Mouse (Mus musculus) layer of hippocampus, postnatal 25 days (tissue): ENCODE results near the gene Fdx1l. TPM values are rescaled to one million over a fixed set of nuclear protein-coding genes. Genes with fewer than 3 reads are reported as not detected.

Experiments used
- DNase-seq, 2 experiments: peaks; one replicate each; pipeline ENCODE4 v3.0.0; 2022; ENCODE audit warnings: mixed read lengths in 2 of 2, low spot score in 1 of 2; ENCODE audit errors: extremely low spot score in 1 of 2
- total RNA-seq, 2 experiments: library from RNA; stranded (reverse); gene quantifications; 2 replicates each; pipeline ENCODE4 v1.2.3; 2021

Gene Fdx1l
- total RNA-seq, result 10 to 100 TPM; 67.2 to 68.2 TPM

DNA sequence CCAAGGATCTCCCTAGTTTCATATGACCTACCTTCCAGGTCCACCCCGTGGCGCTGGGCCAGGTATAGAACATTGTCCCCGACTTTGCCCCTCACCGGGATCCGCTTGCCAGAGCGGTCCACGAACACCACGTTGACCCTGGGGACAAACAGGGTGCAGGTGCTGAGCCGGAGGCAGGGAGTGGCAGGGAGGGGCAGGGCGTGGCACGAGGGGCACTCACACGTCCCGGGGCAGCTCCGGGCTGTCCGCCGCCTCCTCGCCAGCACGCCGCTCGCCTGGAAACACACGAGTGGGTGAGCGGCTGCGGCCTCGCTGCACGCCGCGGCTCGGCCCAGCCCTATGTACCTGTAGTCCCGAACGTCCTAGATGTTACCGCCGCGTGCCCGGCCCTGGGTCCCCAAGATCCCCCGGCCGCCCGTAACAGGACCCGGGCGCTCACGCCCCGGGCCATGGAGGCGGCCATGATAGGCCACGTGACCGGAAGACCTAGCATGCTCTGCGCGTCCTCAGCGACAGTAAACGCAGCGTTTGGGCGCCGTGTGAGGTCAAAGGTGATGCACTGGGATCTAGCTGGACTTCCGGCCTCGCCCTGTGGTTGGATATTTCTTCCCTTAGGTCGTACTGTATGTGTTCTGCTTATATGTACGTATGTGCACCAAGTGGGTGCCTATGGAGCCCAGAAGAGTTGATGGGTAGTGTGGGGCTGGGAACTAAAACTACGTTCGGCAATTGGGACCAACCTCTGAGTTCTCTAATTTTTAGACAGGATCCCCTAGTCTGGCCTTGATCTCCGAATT is at the start of gene Fdx1l, which contains the start of gene Gm49373:
Gene Fdx1l (minus strand): TSS at position 571 of the 797 bp plus-strand sequence.
Gene Gm49373 (minus strand): TSS at position 53 of the 797 bp plus-strand sequence.
- peak; percentile 79 to 85 for DNase-seq

DNA sequence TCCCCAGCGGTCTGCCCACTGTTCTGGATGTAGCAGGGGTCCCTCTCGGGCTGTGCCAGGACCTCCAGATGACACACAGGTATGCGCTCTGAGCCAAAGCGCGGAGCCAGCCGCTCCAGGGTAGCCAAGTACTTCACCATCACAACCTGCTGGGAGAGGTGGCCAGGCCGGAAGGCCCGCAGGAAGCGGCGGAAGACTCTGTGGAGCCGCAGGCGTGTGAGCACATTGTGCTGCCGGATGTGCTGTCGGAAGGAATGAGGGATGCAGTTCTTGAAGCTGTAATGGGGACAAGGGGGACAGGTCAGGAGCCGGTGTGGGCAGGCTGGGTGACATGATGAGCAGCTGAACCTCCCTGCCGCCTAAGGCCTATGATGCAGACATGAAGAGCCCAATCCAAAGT is 48.1 kb upstream of the Fdx1l start:
- no peak for DNase-seq

DNA sequence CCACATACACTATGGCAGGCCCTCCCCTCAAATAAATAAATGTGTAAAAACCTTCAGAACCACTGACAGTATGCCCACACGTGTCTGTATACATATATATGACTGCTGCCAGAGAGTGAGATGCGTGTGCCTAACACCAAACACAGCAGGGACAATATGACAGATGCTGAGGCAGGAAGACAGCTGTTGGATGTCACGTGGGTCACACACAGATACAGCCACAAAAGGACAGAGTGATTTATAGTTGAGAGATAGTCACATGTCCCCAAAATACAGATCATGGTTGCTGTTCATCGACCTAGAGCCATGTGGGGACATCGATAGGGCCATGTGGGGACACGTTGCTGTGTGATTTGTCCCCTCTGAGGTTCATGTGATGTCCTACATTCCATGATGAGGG is 43.7 kb upstream of the Fdx1l start:
- DNase-seq, result no peak

DNA sequence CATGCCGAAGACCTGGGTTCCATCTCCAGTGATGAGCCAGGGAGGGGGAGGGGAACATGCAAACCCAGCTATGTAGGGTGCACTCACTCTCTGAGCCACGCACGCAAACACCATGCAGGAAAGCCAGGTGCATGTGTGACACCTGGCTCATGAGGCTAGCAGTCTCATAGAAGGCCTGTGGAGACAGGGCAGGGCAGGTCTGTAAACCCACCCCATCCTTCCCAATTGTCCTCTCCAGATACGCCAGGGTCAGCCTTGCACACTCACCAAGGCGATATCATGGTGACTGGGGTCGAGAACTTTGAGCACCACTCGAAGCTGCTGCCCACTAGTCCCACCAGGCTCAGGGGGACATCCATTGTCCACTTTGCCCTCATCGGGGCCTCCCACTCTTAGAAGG is 41.7 kb upstream of the Fdx1l start:
- no peak for DNase-seq

DNA sequence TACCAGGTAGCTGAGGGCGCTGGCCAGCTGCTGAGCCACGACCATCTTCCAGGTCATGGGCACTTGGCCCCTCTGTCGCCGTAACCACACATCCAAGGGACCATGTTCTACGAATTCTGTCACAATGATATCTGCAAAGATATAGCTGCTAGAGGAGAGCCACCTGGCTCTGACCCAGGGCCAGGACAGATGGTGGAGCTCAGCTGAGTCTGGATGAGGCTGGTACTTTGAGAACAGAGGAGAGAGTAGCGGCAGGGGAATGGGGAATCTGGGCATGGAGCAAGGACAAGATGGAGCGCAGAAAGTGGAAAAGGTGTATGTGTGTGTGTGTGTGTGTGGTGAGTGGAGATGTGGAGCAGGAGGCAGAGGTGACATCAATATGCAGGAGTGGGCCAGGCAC is 40.8 kb upstream of the Fdx1l start:
- DNase-seq, result no peak

DNA sequence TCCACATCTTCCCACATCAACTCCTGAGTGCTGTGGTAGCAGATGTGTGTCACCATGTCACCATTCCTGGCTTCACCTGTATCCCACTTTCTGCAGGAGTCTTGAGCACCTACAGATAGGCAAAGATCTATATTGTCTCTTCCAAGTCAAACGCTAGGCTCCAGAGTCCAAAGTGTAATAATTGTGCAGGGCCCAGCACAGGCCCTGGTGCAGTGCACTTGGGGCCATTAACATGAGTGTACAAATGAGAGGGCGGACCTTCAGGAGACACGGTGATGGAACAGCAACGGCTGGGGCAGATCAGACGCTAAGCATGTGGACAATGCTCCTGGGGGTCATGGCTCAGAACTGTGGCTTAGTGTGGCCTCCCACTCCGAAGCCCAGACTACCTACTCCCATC is 40.3 kb upstream of the Fdx1l start:
- DNase-seq, result no peak

DNA sequence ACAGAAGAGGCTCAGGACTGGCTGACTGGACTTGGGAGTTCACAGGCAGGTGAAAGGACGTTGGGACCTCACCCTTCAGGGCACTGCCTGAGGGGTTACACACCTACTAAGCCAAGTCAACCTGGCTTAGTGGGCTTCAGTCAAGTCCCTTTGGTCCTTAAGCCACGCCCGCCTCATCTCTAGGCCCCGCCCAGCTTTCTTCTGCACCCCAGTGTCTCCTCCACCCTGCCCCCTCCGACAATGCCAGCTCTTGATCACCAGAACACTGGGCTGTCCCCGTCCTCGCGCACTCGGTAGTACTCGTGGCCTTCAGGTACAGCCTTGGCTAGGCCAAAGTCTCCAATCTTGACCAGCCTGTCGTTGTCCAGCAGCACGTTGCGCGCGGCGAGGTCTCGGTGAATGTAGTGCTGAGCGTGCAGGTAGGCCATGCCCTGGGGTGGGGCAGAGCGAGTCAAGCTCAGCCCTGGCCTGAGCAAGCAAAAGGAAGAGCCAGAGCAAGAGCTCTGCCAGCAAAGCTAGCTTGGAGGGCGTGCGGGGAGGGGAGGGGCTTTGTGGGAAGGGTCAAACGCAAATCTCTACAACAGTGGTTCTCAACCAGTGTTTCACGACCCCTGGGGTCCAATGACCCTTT is 34.3 kb upstream of the Fdx1l start:
- DNase-seq, result no peak

DNA sequence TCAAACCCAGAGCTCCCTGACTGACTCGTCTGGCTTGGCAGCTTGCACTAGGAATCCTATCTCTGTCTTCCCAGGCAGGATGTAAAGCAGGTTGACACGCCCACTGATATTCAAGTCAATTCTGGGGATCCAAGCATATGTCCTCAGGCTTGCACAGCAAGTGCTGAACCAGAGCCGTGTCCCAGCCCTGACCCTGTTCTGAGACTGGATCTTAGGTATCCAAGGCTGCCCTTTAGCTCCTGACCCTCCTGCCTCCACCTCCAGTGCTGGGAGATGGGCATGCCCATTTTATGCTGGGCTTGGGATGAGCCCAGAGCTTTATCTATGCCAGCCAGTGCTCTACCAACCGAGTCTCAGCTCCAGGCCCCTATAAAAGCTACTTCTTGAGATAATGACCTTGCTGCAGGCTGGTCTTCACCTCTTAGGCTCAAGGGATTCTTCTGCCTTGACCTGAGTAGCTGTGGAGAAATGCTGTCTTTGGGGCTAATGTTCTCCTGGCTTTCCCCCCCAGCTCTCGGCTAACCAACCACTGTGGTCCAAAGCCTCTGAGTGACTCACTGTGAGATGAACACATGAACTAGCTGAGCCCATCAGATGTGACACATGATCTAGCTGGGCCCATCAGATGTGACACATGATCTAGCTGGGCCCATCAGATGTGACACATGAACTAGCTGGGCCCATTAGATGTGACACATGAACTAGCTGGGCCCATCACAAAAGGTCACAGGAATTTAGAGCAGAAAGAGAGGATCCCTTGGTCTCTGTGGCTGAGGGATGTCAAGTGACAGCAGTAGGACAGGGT is 32.5 kb upstream of the Fdx1l start:
- no peak for DNase-seq

DNA sequence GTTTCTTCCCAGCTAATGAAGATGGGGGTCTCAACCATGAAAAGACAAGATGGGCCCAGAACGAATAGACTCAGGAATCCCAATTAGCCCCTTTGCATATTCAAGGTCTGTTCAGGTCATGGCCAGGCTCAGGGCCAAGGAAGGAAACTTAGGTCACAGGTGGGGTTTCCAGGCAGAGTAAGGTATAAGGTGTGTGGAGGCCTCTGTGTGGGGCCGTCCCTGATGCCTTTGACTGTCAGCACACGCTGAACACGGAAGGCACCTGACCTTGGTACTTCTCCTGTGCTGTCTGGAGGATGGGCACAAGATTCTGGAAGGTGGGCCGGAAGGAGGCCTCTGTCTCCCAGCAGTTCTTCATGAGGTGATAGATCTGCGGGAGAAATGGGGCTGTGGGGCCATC is 31.4 kb upstream of the Fdx1l start:
- no peak for DNase-seq

DNA sequence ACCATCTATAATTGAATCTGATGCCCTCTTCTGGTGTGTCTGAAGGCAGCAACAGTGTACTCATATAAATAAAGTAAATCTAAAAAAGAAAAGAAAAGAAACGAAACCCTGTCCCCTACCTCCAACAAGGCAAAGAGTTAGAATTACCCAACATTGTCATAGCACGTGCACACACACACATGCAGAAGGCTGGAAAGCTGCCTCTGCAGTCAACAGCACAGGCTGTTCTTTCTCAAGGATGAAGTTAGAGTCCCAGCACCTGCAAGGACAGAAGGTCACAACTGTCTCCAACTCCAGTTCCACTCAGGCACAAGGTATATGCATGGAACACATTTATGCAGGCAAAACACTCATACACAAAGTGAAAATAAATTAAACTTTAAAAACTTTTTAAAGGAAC is 28.7 kb upstream of the Fdx1l start:
- no peak for DNase-seq

DNA sequence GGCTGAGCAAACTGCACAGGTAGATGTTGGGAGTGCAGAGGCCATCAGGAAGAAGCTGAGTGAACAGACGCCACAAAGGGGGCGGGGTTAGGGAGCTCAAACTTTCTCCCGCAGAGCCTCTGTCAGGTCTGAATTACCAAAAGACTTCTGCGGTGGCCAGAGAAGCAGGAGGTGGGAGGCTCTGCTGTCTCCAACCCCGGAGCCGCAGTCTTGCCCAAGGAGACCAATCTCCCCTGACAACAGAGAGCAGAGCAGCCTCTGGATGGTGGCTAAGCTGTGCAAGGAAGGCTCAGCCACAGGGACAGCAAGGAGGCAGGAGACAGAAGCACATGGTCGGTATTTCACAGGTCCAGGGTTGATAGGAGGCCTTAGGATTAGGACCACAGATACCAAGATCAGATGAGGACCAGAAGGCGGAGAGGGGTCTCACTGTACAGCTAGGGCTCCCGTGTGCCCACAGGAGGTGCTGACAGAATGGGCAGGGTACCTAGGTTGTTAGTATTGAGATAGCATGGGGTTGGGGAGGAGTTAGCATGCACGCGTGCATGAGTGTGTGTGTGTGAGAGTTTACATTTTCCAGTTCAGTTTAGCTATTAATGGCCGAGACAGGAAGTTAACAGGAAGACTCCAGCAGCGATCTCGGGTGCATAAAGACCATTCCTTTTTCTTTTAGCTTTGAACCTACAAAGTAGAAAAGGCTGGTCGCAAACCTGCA is 27.2 kb upstream of the Fdx1l start:
- DNase-seq, result no peak

DNA sequence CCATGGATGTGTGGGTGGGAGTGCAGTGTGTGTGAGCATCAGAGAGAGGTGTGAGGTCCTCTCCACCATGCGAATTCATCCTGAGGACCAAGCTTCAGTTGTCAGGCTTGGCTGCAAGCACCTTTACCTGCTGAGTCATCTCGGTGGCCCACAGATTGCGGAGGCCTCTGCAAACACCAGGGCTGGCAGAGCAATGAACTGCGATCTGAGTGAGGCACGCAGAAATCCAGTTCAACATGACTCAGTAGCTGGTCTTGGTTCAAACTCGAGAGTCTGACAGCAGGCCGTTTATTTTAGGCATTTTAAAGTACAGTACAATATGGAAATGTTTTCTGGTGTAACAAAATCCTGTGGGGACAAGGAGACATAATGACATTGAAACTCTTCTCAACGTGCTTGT is 24.4 kb upstream of the Fdx1l start:
- peak in 1 of 2 experiments; percentile 26 for DNase-seq

DNA sequence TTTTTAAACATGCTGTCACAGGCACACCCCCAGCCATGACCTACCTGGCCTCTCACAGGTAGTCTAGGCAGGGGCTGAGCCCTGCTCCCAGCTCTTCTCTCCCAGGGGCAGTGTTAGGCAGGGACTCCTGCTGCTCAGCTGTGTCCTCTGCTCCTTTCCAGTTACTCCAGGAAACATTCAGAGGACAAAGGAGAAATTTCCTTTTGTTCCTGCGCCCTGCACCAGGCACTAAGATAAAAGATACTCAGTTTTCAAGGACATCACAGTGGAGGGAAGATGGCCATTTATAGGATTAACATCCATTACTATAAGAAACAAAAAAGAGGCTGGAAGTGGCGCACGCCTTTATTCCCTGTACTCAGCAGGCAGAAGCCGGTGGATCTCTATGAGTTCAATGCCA is 22.5 kb upstream of the Fdx1l start:
- DNase-seq, result no peak

DNA sequence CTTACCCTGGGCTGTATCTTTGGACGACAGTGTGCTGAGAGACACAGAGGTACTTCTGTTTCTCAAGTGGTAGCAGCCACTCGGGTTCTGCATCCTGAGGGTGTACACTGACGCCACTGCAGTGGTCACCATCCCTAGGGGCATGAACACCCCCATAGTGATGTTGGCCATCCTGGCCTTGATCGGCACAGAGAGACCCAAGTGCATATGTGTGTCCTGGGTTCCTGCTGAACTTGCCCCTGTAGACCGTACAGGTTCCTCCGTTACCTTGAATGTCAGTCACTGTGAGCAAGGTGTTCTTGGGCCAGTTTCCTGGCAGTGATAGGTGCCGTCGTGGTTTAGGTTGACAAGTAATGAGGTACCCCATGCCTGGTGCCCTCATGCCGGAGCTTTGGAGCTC is 20.0 kb upstream of the Fdx1l start:
- DNase-seq, result no peak

DNA sequence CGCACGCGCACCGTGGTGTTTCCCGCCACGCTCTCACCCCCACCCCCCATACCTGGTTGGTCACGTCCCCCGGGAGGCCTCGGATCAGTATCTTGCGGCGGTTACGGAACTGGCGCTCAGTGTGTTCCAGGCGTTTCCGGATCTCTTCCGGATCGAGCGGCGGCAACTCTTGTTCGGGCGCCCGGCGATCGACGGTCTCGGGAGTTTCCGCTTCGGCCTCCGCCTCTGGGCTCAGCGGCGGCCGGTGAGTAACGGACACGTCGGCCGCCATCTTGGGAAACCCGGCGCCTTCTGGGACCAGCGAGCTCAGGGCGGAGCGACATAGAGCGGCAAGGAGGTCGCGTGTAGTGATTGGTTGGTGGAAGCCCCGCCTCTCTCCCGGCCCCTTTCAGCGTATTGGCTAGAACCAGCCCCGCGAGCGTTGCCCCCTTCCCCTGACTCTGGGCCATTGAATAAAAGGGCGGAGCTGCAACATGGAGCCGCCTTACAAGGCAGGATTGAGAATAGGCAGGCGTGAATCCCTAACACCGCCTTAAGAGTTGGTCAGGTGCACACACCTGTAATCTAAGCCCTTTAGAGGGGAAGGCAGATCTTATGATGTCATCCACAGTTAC is 18.4 kb upstream of the Fdx1l start, which contains the start of the genes Gm38431 and Raver1:
Gene Gm38431 (minus strand): TSS at position 291 of the 614 bp plus-strand sequence.
Gene Raver1 (minus strand): TSS at position 302 of the 614 bp plus-strand sequence.
- peak; percentile 81 to 90 for DNase-seq

DNA sequence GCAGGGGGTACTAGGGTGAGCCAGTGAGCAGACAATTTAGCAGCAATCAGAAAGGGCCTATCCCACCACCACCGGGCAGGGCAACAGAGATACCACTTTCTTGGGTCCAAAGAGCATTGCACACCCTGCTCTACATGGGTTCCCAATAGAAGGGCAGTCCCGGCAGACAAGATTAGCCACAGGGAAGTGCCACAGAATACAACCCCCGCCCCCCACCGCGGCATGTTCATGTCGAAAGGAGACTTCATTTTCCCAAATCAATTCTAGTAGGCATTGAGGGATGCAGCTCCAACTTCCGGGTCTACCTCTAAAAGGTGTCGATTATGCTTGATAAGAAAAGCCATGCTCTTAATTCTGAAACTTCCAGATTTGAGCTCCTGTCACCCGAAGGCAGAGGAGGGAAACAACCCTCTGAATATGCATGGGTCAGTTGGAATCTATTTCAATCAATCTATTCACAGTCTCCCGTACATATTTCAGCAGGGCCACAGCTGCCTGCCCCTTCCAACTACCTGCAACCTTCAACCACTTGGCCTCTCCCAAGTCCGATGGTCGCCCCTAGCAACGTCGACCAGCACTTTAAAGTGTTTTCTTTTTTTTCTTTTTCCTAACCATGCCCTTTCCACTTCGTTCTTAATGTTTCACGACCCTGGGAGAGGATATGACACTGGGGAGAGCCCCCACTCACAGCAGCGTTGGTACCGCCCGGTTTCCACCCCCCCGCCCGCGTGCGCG is 17.7 kb upstream of the Fdx1l start:
- peak in 1 of 2 experiments; percentile 25 for DNase-seq

DNA sequence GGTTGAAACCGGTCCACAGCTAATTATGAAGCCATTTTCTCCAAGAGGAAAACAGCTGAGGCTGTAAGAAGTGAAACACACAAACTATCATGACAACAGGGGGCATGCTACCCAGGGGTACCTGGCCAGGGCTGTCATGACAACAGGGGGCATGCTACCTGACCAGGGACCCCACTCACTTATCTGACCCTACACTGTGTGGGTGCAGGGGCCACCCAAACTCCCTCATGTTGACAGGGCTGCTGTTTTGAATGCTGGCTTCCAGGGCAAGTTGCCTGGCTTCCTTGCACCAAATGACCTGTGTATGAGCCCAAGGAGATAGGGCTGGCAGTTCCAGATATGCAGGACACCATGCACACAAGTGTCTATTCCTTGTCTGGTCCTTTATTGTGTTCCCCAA is 17.1 kb upstream of the Fdx1l start:
- no peak for DNase-seq

DNA sequence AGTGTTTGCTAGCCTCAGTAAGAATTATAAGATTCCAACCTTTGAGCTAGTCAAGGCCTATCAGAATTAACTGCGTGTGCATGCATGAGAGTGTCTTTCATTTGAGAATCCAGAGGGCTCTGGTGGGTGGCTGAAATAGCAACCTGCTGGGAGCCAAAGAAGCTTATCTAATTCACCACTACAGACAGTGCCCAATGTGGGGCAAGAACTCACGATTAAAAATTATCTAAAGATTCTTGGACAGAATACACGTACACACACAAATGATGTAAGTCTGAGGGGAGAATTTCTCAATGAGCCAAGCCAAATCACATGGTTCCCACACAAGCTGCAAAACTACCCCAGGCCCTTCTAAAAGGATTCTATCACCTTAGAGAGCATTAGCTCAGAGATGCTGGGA is 9.9 kb upstream of the Fdx1l start:
- DNase-seq, result no peak

DNA sequence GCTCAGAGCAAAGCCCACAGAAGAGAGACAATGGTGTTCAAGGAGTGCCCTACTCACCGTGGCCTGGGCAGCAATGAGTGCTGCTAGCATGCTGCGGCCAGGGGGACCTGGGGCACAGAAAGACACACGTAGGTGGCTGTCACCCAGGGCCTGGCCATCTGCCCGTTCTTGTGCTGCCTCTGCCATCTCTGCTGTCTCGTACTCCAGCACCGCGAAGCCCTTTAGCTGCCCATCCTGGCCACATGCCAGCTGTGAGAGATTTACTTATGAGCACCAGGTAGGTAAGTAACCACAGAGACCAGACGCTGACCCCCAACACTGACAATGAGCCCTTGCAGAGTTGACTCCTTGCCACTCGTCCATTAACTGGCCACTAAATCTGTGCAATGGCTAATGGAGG is 7.7 kb upstream of the Fdx1l start:
- DNase-seq, result no peak
